Mouse (Mus musculus) granulocyte monocyte progenitor cell, adult 5-6 weeks (primary cell): ENCODE results near the gene Trabd. TPM values are rescaled to one million over a fixed set of nuclear protein-coding genes. Genes with fewer than 3 reads are reported as not detected.

ENCODE experiments used
- ATAC-seq: replicated peaks from 2 replicates; pipeline ENCODE4 v1.8.0; 2016; ENCODE audit warnings: mild to moderate bottlenecking, moderate TSS enrichment, inconsistent platforms; ENCODE audit not compliant: poor library complexity, severe bottlenecking
- total RNA-seq, 2 experiments: library from RNA; stranded (forward) in 1 of 2; stranded (reverse) in 1 of 2; fragments of 200-712, 200-1000 nt in 1 of 2; fragments of >200 nt in 1 of 2; fragmentation: Nextera tagmentation in 1 of 2; gene quantifications; 2 replicates each; pipeline ENCODE4 v1.2.3; 2014 to 2017

Trabd gene
- total RNA-seq, 2 experiments from 2014 or later: 36.9 to 44.2 TPM

DNA sequence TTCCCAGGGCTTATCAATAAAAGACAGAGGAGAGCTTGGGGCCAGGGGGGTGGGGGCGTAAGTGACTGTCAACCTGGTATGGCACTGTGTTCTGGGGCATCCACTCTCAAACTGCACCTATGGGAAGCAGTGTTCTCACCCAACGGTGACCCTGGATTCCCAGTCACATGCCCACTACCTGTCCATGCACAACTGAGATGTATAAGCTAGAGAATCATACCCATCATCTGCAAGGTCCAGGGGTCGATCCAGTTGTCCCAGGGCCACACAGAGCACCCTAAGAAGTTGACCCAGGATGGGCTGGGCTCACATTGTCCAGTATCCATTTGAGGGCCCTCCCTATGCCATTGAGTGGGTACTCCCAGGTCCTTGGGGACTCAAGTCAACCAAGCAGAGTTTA is 49.4 kb downstream of the Trabd start:
- ATAC-seq: no peak

GRCm38 (mm10) chr15:89125351-89125750 is 50.4 kb downstream of the Trabd start:
- ATAC-seq: no peak

- ATAC-seq: no peak
These were observed 51.7 kb downstream of the Trabd start for GRCm38 (mm10) chr15:89126622-89127021.

- ATAC-seq: no peak
These were observed 52.5 kb downstream of the Trabd start for GRCm38 (mm10) chr15:89127364-89127940.

GRCm38 (mm10) chr15:89128382-89129350 is 53.7 kb downstream of the Trabd start, which contains the start of gene Hdac10:
Hdac10 (minus strand) TSS chr15:89128700.
- ATAC-seq: peak; percentile 55

DNA sequence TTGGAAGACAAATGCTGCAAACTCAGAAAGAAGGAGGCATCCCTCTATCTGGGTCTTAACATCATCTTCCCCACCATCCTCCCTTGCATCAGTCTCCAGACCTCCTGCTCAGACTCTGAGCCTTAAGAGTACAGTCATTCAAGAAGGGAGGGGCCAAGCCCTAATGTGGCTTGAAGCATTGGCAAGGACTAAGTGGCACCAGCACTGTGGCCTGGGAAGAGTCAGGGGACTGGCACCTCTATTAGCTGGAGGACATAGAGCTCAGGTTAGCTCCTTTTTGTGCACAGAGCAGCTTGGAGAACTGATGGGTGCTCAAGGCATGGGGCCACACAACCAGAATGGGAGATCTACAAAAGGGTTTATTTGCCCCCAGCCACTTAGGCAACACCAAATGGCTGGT is 55.3 kb downstream of the Trabd start:
- ATAC-seq: no peak

- peak; percentile 80 for ATAC-seq
These were observed 56.4 kb downstream of the Trabd start for GRCm38 (mm10) chr15:89131316-89131715.

Other genes with a start within 250 kb of the Trabd start
- gene Pim3, start 212.9 kb upstream of the Trabd start, total RNA-seq (2014; fragmentation: Nextera tagmentation): 13.8 and 14.6 TPM in 2 replicates
- 13.0 and 21.3 TPM in 2 replicates for gene Pim3, start 212.9 kb upstream of the Trabd start, total RNA-seq (2017)
- not detected in 2 replicates for gene Ttll8, start 120.7 kb upstream of the Trabd start, total RNA-seq (2014; fragmentation: Nextera tagmentation)
- gene Ttll8, start 120.7 kb upstream of the Trabd start, total RNA-seq (2017): not detected in 2 replicates
- not detected in 2 replicates for gene Mlc1, start 96.1 kb upstream of the Trabd start, total RNA-seq (2014; fragmentation: Nextera tagmentation)
- gene Mlc1, start 96.1 kb upstream of the Trabd start, total RNA-seq (2017): not detected in 2 replicates
- gene Mov10l1, start 92.2 kb upstream of the Trabd start, total RNA-seq (2014; fragmentation: Nextera tagmentation): not detected in 2 replicates
- gene Mov10l1, start 92.2 kb upstream of the Trabd start, total RNA-seq (2017): not detected in 2 replicates
- gene Panx2, start 15.4 kb upstream of the Trabd start, total RNA-seq (2014; fragmentation: Nextera tagmentation): not detected in 2 replicates
- gene Panx2, start 15.4 kb upstream of the Trabd start, total RNA-seq (2017): not detected in 2 replicates
- 11.6 and 21.8 TPM in 2 replicates for gene Selenoo, start 14.0 kb downstream of the Trabd start, total RNA-seq (2014; fragmentation: Nextera tagmentation)
- 13.6 and 16.2 TPM in 2 replicates for gene Selenoo, start 14.0 kb downstream of the Trabd start, total RNA-seq (2017)
- 23.4 and 29.2 TPM in 2 replicates for gene Tubgcp6, start 48.0 kb downstream of the Trabd start, total RNA-seq (2014; fragmentation: Nextera tagmentation)
- gene Tubgcp6, start 48.0 kb downstream of the Trabd start, total RNA-seq (2017): 12.6 and 20.2 TPM in 2 replicates
- gene Hdac10, start 53.6 kb downstream of the Trabd start, total RNA-seq (2014; fragmentation: Nextera tagmentation): 11.3 and 14.7 TPM in 2 replicates
- 11.2 and 13.9 TPM in 2 replicates for gene Hdac10, start 53.6 kb downstream of the Trabd start, total RNA-seq (2017)
- gene Mapk12, start 65.6 kb downstream of the Trabd start, total RNA-seq (2014; fragmentation: Nextera tagmentation): not detected in 2 replicates
- 0.93 TPM in 1 of 2 replicates, not detected in the other for gene Mapk12, start 65.6 kb downstream of the Trabd start, total RNA-seq (2017)
- gene Mapk11, start 74.5 kb downstream of the Trabd start, total RNA-seq (2014; fragmentation: Nextera tagmentation): not detected in 2 replicates
- gene Mapk11, start 74.5 kb downstream of the Trabd start, total RNA-seq (2017): not detected in 2 replicates
- gene Plxnb2, start 105.7 kb downstream of the Trabd start, total RNA-seq (2014; fragmentation: Nextera tagmentation): 19.1 and 23.4 TPM in 2 replicates
- 11.0 and 14.7 TPM in 2 replicates for gene Plxnb2, start 105.7 kb downstream of the Trabd start, total RNA-seq (2017)
- gene Dennd6b, start 121.4 kb downstream of the Trabd start, total RNA-seq (2014; fragmentation: Nextera tagmentation): 4.3 and 6.1 TPM in 2 replicates
- gene Dennd6b, start 121.4 kb downstream of the Trabd start, total RNA-seq (2017): 2.5 and 4.7 TPM in 2 replicates
- 9.2 and 10.5 TPM in 2 replicates for gene Ppp6r2, start 136.4 kb downstream of the Trabd start, total RNA-seq (2014; fragmentation: Nextera tagmentation)
- 5.8 and 6.4 TPM in 2 replicates for gene Ppp6r2, start 136.4 kb downstream of the Trabd start, total RNA-seq (2017)
- gene Sbf1, start 240.2 kb downstream of the Trabd start, total RNA-seq (2014; fragmentation: Nextera tagmentation): 88.1 and 131 TPM in 2 replicates
- 43.1 and 52.0 TPM in 2 replicates for gene Sbf1, start 240.2 kb downstream of the Trabd start, total RNA-seq (2017)
- gene Adm2, start 247.6 kb downstream of the Trabd start, total RNA-seq (2014; fragmentation: Nextera tagmentation): not detected in 2 replicates
- gene Adm2, start 247.6 kb downstream of the Trabd start, total RNA-seq (2017): not detected in 2 replicates